Mouse (Mus musculus) spleen, postnatal 10 days (tissue): Measurements from ENCODE around the gene Mtmr3.

Experiments used
- DNase-seq, 2 experiments: peaks; one replicate each; pipeline ENCODE4 v3.0.0; 2021 to 2022; ENCODE audit warnings: low spot score in 2 of 2

Gene Mtmr3

GRCm38 (mm10) chr11:4518981-4519380 lies 75.7 kb downstream of the Mtmr3 start:
- no peak for DNase-seq

GRCm38 (mm10) chr11:4507421-4507820 lies 87.2 kb downstream of the Mtmr3 start:
- no peak for DNase-seq

GRCm38 (mm10) chr11:4506486-4506885 lies 88.2 kb downstream of the Mtmr3 start:
- DNase-seq: no peak

GRCm38 (mm10) chr11:4502206-4502605 lies 92.5 kb downstream of the Mtmr3 start:
- no peak for DNase-seq

GRCm38 (mm10) chr11:4500826-4501225 lies 93.8 kb downstream of the Mtmr3 start:
- no peak for DNase-seq

GRCm38 (mm10) chr11:4500261-4500660 lies 94.4 kb downstream of the Mtmr3 start:
- no peak for DNase-seq

GRCm38 (mm10) chr11:4499456-4499855 lies 95.2 kb downstream of the Mtmr3 start:
- DNase-seq: no peak

GRCm38 (mm10) chr11:4498774-4499173 lies 95.9 kb downstream of the Mtmr3 start:
- no peak for DNase-seq

- no peak for DNase-seq
These were observed 97.1 kb downstream of the Mtmr3 start for GRCm38 (mm10) chr11:4497501-4498118.

GRCm38 (mm10) chr11:4495021-4495540 lies 99.6 kb downstream of the Mtmr3 start:
- no peak for DNase-seq

GRCm38 (mm10) chr11:4489207-4489606 lies 105.5 kb downstream of the Mtmr3 start:
- no peak for DNase-seq

- DNase-seq: no peak
These were observed 105.9 kb downstream of the Mtmr3 start for GRCm38 (mm10) chr11:4488798-4489197.

- DNase-seq: no peak
These were observed 106.3 kb downstream of the Mtmr3 start for GRCm38 (mm10) chr11:4488367-4488766.

GRCm38 (mm10) chr11:4487401-4487965 lies 107.2 kb downstream of the Mtmr3 start:
- DNase-seq: peak in 1 of 2 experiments; percentile 38

GRCm38 (mm10) chr11:4484541-4484940 lies 110.1 kb downstream of the Mtmr3 start:
- DNase-seq: no peak

GRCm38 (mm10) chr11:4482641-4483040 lies 112.0 kb downstream of the Mtmr3 start:
- DNase-seq: no peak

- no peak for DNase-seq
These were observed 118.4 kb downstream of the Mtmr3 start for GRCm38 (mm10) chr11:4476184-4476697.

- no peak for DNase-seq
These were observed 122.0 kb downstream of the Mtmr3 start for GRCm38 (mm10) chr11:4472464-4473179.

GRCm38 (mm10) chr11:4471734-4472133 lies 122.9 kb downstream of the Mtmr3 start:
- no peak for DNase-seq

GRCm38 (mm10) chr11:4471251-4471650 lies 123.4 kb downstream of the Mtmr3 start:
- DNase-seq: no peak

- no peak for DNase-seq
These were observed 125.6 kb downstream of the Mtmr3 start for GRCm38 (mm10) chr11:4469091-4469490.

- no peak for DNase-seq
These were observed 127.2 kb downstream of the Mtmr3 start for GRCm38 (mm10) chr11:4467436-4467835.

GRCm38 (mm10) chr11:4466191-4466590 lies 128.5 kb downstream of the Mtmr3 start:
- no peak for DNase-seq
